Mouse (Mus musculus): ENCODE measurements around the gene Ppp1r9a. TPM values are rescaled to one million over a fixed set of nuclear protein-coding genes. Genes with fewer than 3 reads are reported as not detected.

The Ppp1r9a gene
- total and polyA plus RNA-seq, 3 experiments, result 1.0 TPM; not detected in 2

GRCm38 (mm10) chr6:5054446-5055095 lies 151.9 kb downstream of the Ppp1r9a start:
- H3K79me2 ChIP-seq (replicated peaks; ENCODE audit: control insufficient read depth, extremely low read depth, insufficient read depth, poor library complexity, severe bottlenecking), result no peaks in the 10 kb centered on the region
- H3K9me3 ChIP-seq (replicated peaks; ENCODE audit: low read length), result no peaks in the 10 kb centered on the region
- no peak overlapping the region for H3K4me3 ChIP-seq (replicated peaks in 1 of 3; ENCODE audit: low read depth in 2 of 3, low read length in 2 of 3, poor library complexity in 1 of 3)
- H3K9ac ChIP-seq (ENCODE audit: insufficient read depth, low read depth), result no peak overlapping the region
- TF ChIP-seq MYC (IDR thresholded peaks at IDR 0.05; ENCODE audit: low read depth, low read length), result no peak
- TF ChIP-seq SIN3A (IDR thresholded peaks at IDR 0.05; ENCODE audit: low read length), result no peak
- no peak for TF ChIP-seq ZNF384 (IDR thresholded peaks at IDR 0.05; ENCODE audit: low read depth, low read length)
- no peak for TF ChIP-seq SMC3 (IDR thresholded peaks at IDR 0.05; ENCODE audit: low read depth, low read length)
- TF ChIP-seq NELFE (IDR thresholded peaks at IDR 0.05; ENCODE audit: low read depth, low read length), result no peak
- no peak for TF ChIP-seq BHLHE40 (IDR thresholded peaks at IDR 0.05; ENCODE audit: low read depth, low read length)
- TF ChIP-seq ZKSCAN1 (IDR thresholded peaks at IDR 0.05; ENCODE audit: borderline replicate concordance, low read depth, low read length), result no peak
- TF ChIP-seq EP300 (IDR thresholded peaks at IDR 0.05; ENCODE audit: low read length), result no peak
- no peak for TF ChIP-seq MEF2A (IDR thresholded peaks at IDR 0.05; ENCODE audit: borderline replicate concordance, low read depth, low read length)
- no peak for TF ChIP-seq USF1 (IDR thresholded peaks at IDR 0.05; ENCODE audit: low read depth, low read length)
- TF ChIP-seq PAX5 (IDR thresholded peaks at IDR 0.05; ENCODE audit: low read length), result no peak
- no peak for TF ChIP-seq CHD1 (IDR thresholded peaks at IDR 0.05; ENCODE audit: low read depth, low read length)
- TF ChIP-seq ZMIZ1 (IDR thresholded peaks at IDR 0.05; ENCODE audit: low read depth, low read length), result no peak
- no peak for TF ChIP-seq ETS1 (conservative IDR thresholded peaks at IDR 0.05; ENCODE audit: low read depth, low read length)
- no peak for TF ChIP-seq RCOR1 (conservative IDR thresholded peaks at IDR 0.05; ENCODE audit: low read depth, low read length)
- no peak for TF ChIP-seq ZC3H11A (IDR thresholded peaks at IDR 0.05; ENCODE audit: low read depth, low read length)
- TF ChIP-seq HCFC1 (IDR thresholded peaks at IDR 0.05; ENCODE audit: low read depth, low read length), result no peak
- no peak for TF ChIP-seq TBP (conservative IDR thresholded peaks at IDR 0.05; ENCODE audit: low read depth, low read length)
- dilution Hi-C loops (cut with MboI; ENCODE audit: extremely low pct_ligation_motif_present, extremely low pct_unique_long_range_greater_than_20kb, low sequenced_read_pairs) (no loop called here), in situ Hi-C loops (cut with MboI; ENCODE audit: low pct_ligation_motif_present, low pct_unique_long_range_greater_than_20kb, low sequenced_read_pairs) (no loop called here)
- H3K4me1 ChIP-seq (ENCODE audit: control insufficient read depth in 1 of 2, insufficient read depth in 2 of 2), result peaks cover 0 to 5% of the 10 kb centered on the region in 2 experiments; a peak in 2 of 4 replicates
- H3K36me3 ChIP-seq (replicated peaks in 1 of 2; ENCODE audit: control insufficient read depth in 1 of 2, insufficient read depth in 1 of 2, low read length in 1 of 2), result no peaks in the 10 kb centered on the region
- no peak for DNase-seq (ENCODE audit: extremely low read depth)
- no peak overlapping the region for H3K27ac ChIP-seq (ENCODE audit: insufficient read depth, low read depth)
- H3K27me3 ChIP-seq (replicated peaks), result no peaks in the 10 kb centered on the region
- H3K4me2 ChIP-seq (ENCODE audit: insufficient read depth, low read depth, poor library complexity, severe bottlenecking), result no peak overlapping the region

- Histone ChIP-seq H3K4me2 (ENCODE audit: insufficient read depth, low read depth, poor library complexity, severe bottlenecking) (no peak overlapping the region), H3K36me3 (replicated peaks in 1 of 2; ENCODE audit: control insufficient read depth in 1 of 2, insufficient read depth in 1 of 2, low read length in 1 of 2) (no peaks in the 10 kb centered on the region), H3K9ac (ENCODE audit: insufficient read depth, low read depth) (no peak overlapping the region), H3K27me3 (replicated peaks) (no peaks in the 10 kb centered on the region), H3K4me1 (ENCODE audit: control insufficient read depth in 1 of 2, insufficient read depth in 2 of 2) (no peaks in the 10 kb centered on the region), H3K27ac (ENCODE audit: insufficient read depth, low read depth) (no peak overlapping the region), H3K9me3 (replicated peaks; ENCODE audit: low read length) (no peaks in the 10 kb centered on the region), H3K4me3 (replicated peaks in 1 of 3; ENCODE audit: low read depth in 2 of 3, low read length in 2 of 3, poor library complexity in 1 of 3) (no peak overlapping the region), H3K79me2 (replicated peaks; ENCODE audit: control insufficient read depth, extremely low read depth, insufficient read depth, poor library complexity, severe bottlenecking) (no peaks in the 10 kb centered on the region)
- DNase-seq (ENCODE audit: extremely low read depth), result no peak
- in situ Hi-C loops (cut with MboI; ENCODE audit: low pct_ligation_motif_present, low pct_unique_long_range_greater_than_20kb, low sequenced_read_pairs), result no loop called here
- TF ChIP-seq HCFC1 (IDR thresholded peaks at IDR 0.05; ENCODE audit: low read depth, low read length), result no peak
- no peak for TF ChIP-seq MAX (IDR thresholded peaks at IDR 0.05; ENCODE audit: low read length)
- no peak for TF ChIP-seq RCOR1 (conservative IDR thresholded peaks at IDR 0.05; ENCODE audit: low read depth, low read length)
- no peak for TF ChIP-seq ELF1 (IDR thresholded peaks at IDR 0.05; ENCODE audit: low read depth, low read length)
- no peak for TF ChIP-seq NELFE (IDR thresholded peaks at IDR 0.05; ENCODE audit: low read depth, low read length)
- TF ChIP-seq ZC3H11A (IDR thresholded peaks at IDR 0.05; ENCODE audit: low read depth, low read length), result no peak
- dilution Hi-C loops (cut with MboI; ENCODE audit: extremely low pct_ligation_motif_present, extremely low pct_unique_long_range_greater_than_20kb, low sequenced_read_pairs), result no loop called here
Observed at GRCm38 (mm10) chr6:5074736-5075135, 172.0 kb downstream of the Ppp1r9a start.

Measured in CH12.LX (cell line).